Mouse (Mus musculus) mouse trophoblast stem cell (cell line): ENCODE measurements around the gene BC052040.

Experiments
- in situ Hi-C, 2 experiments: fragments of 300-500 bp; cut with MseI, MboI; formaldehyde crosslinking; loops; 2 replicates in 1 of 2; 3 replicates in 1 of 2; pipeline ENCODE4 v1.15.1; 2025

Gene BC052040

GRCm38 (mm10) chr2:115581241-115581988 is at the start of gene BC052040:
Gene BC052040 (plus strand): TSS chr2:115581716.
- in situ Hi-C loops, result no loop called here

GRCm38 (mm10) chr2:115538009-115538690 is 43.4 kb upstream of the BC052040 start:
- in situ Hi-C loops, result no loop called here

- in situ Hi-C loops, result no loop called here
Measured at GRCm38 (mm10) chr2:115538691-115539283, 42.7 kb upstream of the BC052040 start.

- in situ Hi-C loops, result no loop called here
Measured at GRCm38 (mm10) chr2:115539731-115540130, 41.8 kb upstream of the BC052040 start.

- in situ Hi-C loops, result no loop called here
Measured at GRCm38 (mm10) chr2:115542401-115543123, 39.0 kb upstream of the BC052040 start.

GRCm38 (mm10) chr2:115543212-115543611 is 38.3 kb upstream of the BC052040 start:
- in situ Hi-C loops, result no loop called here

GRCm38 (mm10) chr2:115551901-115552300 is 29.6 kb upstream of the BC052040 start:
- in situ Hi-C loops, result no loop called here

GRCm38 (mm10) chr2:115562155-115562827 is 19.2 kb upstream of the BC052040 start:
- in situ Hi-C loops, result no loop called here

GRCm38 (mm10) chr2:115563436-115564093 is 18.0 kb upstream of the BC052040 start:
- in situ Hi-C loops, result no loop called here

GRCm38 (mm10) chr2:115571996-115572395 is 9.5 kb upstream of the BC052040 start:
- in situ Hi-C loops, result no loop called here

- in situ Hi-C loops, result no loop called here
Measured at GRCm38 (mm10) chr2:115574802-115575201, 6.7 kb upstream of the BC052040 start.

GRCm38 (mm10) chr2:115579171-115579900 is 2.2 kb upstream of the BC052040 start:
- in situ Hi-C loops, result no loop called here

GRCm38 (mm10) chr2:115579976-115580375 is 1.5 kb upstream of the BC052040 start:
- in situ Hi-C loops, result no loop called here

GRCm38 (mm10) chr2:115581989-115582608 is 583 bp downstream of the BC052040 start:
- in situ Hi-C loops, result no loop called here

GRCm38 (mm10) chr2:115583776-115584175 is 2.3 kb downstream of the BC052040 start:
- in situ Hi-C loops, result no loop called here

GRCm38 (mm10) chr2:115590602-115591001 is 9.1 kb downstream of the BC052040 start:
- in situ Hi-C loops, result no loop called here

- in situ Hi-C loops, result no loop called here
Measured at GRCm38 (mm10) chr2:115592651-115593119, 11.2 kb downstream of the BC052040 start.

GRCm38 (mm10) chr2:115597017-115597416 is 15.5 kb downstream of the BC052040 start:
- in situ Hi-C loops, result no loop called here

- in situ Hi-C loops, result no loop called here
Measured at GRCm38 (mm10) chr2:115598266-115598665, 16.8 kb downstream of the BC052040 start.

- in situ Hi-C loops, result no loop called here
Measured at GRCm38 (mm10) chr2:115600724-115601123, 19.2 kb downstream of the BC052040 start.
